Mouse (Mus musculus): ENCODE results near the gene Tmem169.

- TF ChIP-seq NANOG (IDR thresholded peaks at IDR 0.05; ENCODE audit: borderline replicate concordance, low read length) (no peak), CTCF (conservative IDR thresholded peaks at IDR 0.05; ENCODE audit: low read length) (no peak)
Observed at GRCm38 (mm10) chr1:72243656-72244316, 40.4 kb upstream of the Tmem169 start.

All from E14TG2a.4 (cell line).